Mouse (Mus musculus) MEL (cell line): ENCODE results near the gene Snrpn.

Experiments
- CHD2 ChIP-seq: IDR thresholded peaks from 2 replicates; pipeline ENCODE4 v1.6.1; 2011; ENCODE audit warnings: low read length, improper control_type of control experiment
- CTCF ChIP-seq, 3 experiments: IDR thresholded peaks in 2 of 3; conservative IDR thresholded peaks in 1 of 3; 2 replicates each; pipeline ENCODE4 v1.5.1; 2011 to 2012; ENCODE audit warnings: low read length in 3 of 3, low read depth in 2 of 3, mild to moderate bottlenecking in 2 of 3, improper control_type of control experiment in 1 of 3, inconsistent platforms in 1 of 3, mixed read lengths in 1 of 3, moderate library complexity in 1 of 3; ENCODE audit not compliant: control insufficient read depth in 1 of 3, insufficient read depth in 1 of 3, poor library complexity in 1 of 3, severe bottlenecking in 1 of 3
- E2F4 ChIP-seq: IDR thresholded peaks from 2 replicates; pipeline ENCODE4 v1.6.1; 2011; ENCODE audit warnings: low read depth, low read length, improper control_type of control experiment, borderline replicate concordance
- TAL1 ChIP-seq: IDR thresholded peaks from 2 replicates; pipeline ENCODE4 v1.6.1; 2012; ENCODE audit warnings: mild to moderate bottlenecking, inconsistent platforms, low read length, moderate library complexity, mixed read lengths
- ZC3H11A ChIP-seq: IDR thresholded peaks from 2 replicates; pipeline ENCODE4 v1.6.1; 2012; ENCODE audit warnings: low read depth, mild to moderate bottlenecking, inconsistent platforms, low read length, improper control_type of control experiment
- ZNF384 ChIP-seq: IDR thresholded peaks from 2 replicates; pipeline ENCODE4 v1.6.1; 2012; ENCODE audit warnings: low read depth, mild to moderate bottlenecking, inconsistent platforms, low read length, improper control_type of control experiment

- TF ChIP-seq TAL1 (no peak), E2F4 (no peak), CHD2 (no peak), CTCF (IDR thresholded peaks at IDR 0.05 in 2 of 3, conservative IDR thresholded peaks at IDR 0.05 in 1 of 3; ENCODE audit: control insufficient read depth in 1 of 3, insufficient read depth in 1 of 3, low read depth in 2 of 3, low read length in 3 of 3, poor library complexity in 1 of 3, severe bottlenecking in 1 of 3) (no peak), ZC3H11A (no peak), ZNF384 (no peak)
These were observed 14.7 kb downstream of the Snrpn start for GRCm38 (mm10) chr7:60125332-60125731.
